In the genomic region with DNA sequence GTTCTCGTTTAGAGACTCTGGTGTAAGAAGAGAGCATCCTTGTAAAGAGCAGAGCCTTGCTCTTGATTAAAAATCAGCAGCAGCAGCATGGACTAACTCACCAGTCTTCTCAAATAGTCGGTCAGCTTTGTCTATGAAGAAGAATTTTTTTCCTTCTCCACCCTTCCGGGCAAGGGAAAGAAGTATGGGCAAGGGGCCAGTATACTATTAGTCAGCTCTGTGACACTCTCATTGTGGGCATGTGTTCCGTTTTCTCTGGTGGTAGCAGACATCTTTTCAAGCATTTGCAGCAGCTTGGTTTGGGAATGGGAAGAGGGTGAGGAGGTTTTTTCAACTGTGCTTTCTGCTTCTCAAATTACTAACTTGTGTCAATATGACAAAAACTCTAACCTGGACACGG, we compare ENCODE assay signal across 9 mouse cellular contexts.
DNase-seq lines count a peak whose midpoint lies in the region; TF ChIP-seq lines count a peak whose summit lies in the region.
"Had no signal": no experiment of that assay in that cellular context is flagged by ENCODE, and none has a peak within 500 bp of the region (broad histone marks: within the 10 kb centered on the region; RNA-seq: fewer than 3 reads in every experiment).

No protein-coding gene starts in this region.

- no peak for TF ChIP-seq CTCF in brain, embryonic 14.5 days (IDR thresholded peaks at IDR 0.05; ENCODE audit: borderline replicate concordance, extremely low read depth, insufficient read depth, insufficient read length)

- peak; percentile 4 for DNase-seq in layer of hippocampus, adult 9-11 months
- no peak for DNase-seq in layer of hippocampus, adult 9-10 months (ENCODE audit: low spot score)
- peak; percentile 76 for DNase-seq in Muller cell, postnatal 12 days (ENCODE audit: inconsistent ontology term)
- peak; percentile 3 for DNase-seq in brain, embryonic 14.5 days (ENCODE audit: low read depth)
- peak; percentile 44 for DNase-seq in lung, postnatal 36 days
- DNase-seq in frontal cortex, postnatal 14 days (ENCODE audit: low spot score in 2 of 2) = no peak
- DNase-seq in right cerebral cortex, postnatal 10 days (ENCODE audit: low spot score in 2 of 2) = no peak
- DNase-seq: heart, adult 11 months; kidney, adult 11 months had no signal

- no peak for TF ChIP-seq POLR2A in brain, embryonic 14.5 days (IDR thresholded peaks at IDR 0.05; ENCODE audit: borderline replicate concordance, extremely low read depth, insufficient read depth, insufficient read length, poor library complexity, severe bottlenecking)

Comparison
In these comparisons a context has a peak if more than half of its experiments do, and no peak if none do; other contexts are left out.
1. DNase-seq: peak in layer of hippocampus, adult 9-11 months (single experiment), Muller cell, postnatal 12 days (single experiment), brain, embryonic 14.5 days (single experiment) and lung, postnatal 36 days (single experiment); none in layer of hippocampus, adult 9-10 months (single experiment), frontal cortex, postnatal 14 days (0 of 2) and right cerebral cortex, postnatal 10 days (0 of 2).